Mouse (Mus musculus): ENCODE data around the gene Rwdd2a.

Rwdd2a gene

DNA sequence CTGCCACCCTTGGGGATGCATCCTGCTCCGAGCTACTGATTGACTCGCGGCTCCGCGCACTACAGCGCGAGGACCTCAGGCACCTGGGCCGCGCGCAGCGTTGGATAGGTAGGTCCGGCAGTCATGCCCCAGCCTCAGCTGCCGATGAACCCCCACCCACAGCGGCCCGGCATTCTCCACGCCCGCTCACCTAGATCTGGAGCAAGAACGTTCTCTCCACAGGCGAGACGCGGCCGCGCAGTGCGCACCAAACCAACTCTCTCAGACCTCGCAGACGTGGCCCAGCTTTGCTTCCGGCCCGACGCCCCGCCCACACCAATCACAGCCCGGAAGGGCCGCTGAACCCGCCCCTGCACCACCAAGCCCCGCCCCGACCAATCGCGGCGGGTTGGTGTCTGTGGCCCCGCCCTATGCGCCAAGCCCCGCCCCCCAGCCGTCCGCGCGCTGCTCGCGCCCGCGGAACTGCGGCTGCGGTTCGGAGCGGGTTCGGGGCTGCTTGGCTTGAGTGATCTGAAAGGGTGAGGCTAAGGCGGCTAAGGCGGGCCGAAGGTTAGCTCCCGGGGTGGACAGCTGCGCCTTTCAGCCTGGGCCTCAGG is at the start of gene Rwdd2a, which contains the start of gene Pgm3:
Gene Rwdd2a, plus strand, starts transcription at position 452 of the 596 bp plus-strand sequence.
Gene Pgm3, minus strand, starts transcription at position 303 of the 596 bp plus-strand sequence.
- in situ Hi-C loops (cut with MboI, MseI) = loop anchor here (25.0 kb wide), 1 partner anchor 834 kb away; the partner anchor contains the start of gene Ibtk

DNA sequence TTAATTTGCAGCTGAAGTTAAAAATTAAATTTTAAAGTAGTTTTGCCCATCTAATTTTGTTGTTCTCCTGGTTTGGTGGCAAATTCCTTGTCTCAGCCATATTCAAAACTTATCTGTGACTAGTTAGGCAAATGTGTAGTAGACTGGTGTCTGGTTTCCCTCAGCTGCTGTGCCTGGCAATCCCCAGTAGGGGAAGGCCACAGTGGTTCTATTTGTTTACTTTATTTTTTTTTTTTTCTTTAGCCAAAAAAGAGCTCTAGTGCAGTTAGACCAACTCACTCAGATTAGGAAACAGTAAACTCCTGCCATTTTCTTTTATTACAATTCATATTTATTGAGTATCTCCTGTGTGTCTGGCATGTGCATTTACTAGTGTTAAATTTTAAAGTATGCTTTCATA is 49.5 kb upstream of the Rwdd2a start:
- in situ Hi-C loops (cut with MboI, MseI) = no loop called here

- in situ Hi-C loops (cut with MboI, MseI) = no loop called here
These were observed 46.2 kb upstream of the Rwdd2a start for GRCm38 (mm10) chr9:86525600-86525999.

GRCm38 (mm10) chr9:86534071-86534470 is 37.7 kb upstream of the Rwdd2a start:
- in situ Hi-C loops (cut with MboI, MseI) = no loop called here

DNA sequence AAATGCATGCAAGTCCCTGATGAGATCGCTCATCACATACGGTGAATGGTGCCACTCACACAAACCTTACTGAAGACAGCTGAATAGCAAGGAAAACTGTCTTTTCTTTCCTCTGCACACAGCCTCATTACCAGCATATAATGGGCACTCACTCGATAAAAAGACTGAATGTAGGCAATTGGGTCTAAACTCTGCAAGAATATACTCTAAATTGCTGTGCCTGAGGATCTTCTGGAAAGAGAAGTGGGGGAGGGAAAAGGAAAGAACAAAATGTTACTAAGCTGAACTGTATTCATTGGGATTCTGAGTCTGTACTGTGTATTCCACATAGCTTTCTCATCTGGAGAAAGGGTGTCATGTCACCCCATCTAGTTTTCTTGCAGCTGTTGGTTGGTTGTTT is 28.3 kb upstream of the Rwdd2a start:
- in situ Hi-C loops (cut with MboI, MseI) = no loop called here

DNA sequence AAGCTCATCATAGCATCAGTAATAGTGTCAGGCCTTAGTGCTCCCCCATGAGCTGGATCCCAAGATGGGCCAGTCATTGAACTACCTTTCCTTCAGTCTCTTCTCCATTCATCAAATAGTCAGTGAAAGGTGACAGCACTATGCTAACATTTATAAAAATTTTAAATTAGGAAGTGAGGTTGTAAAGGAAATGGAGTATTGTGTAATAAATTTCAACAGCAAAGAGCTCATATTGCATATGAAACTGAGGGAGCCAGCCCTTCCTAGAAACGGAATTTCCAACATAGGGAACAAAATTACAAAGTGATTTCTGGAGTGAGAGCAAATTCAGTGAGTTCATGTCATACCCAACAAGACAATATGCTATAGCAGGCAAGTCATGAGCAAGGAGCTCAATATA is 27.2 kb upstream of the Rwdd2a start:
- in situ Hi-C loops (cut with MboI, MseI) = no loop called here

- in situ Hi-C loops (cut with MboI, MseI) = loop anchor here (25.0 kb wide), 1 partner anchor 812 kb away; the partner anchor contains the start of gene Ibtk
These were observed 22.1 kb upstream of the Rwdd2a start for GRCm38 (mm10) chr9:86549637-86550162.

- in situ Hi-C loops (cut with MboI, MseI) = loop anchor here (25.0 kb wide), 1 partner anchor 813 kb away; the partner anchor contains the start of gene Ibtk
These were observed 21.1 kb upstream of the Rwdd2a start for GRCm38 (mm10) chr9:86550717-86551116.

- in situ Hi-C loops (cut with MboI, MseI) = loop anchor here (25.0 kb wide), 1 partner anchor 817 kb away; the partner anchor contains the start of gene Ibtk
These were observed 17.9 kb upstream of the Rwdd2a start for GRCm38 (mm10) chr9:86553886-86554285.

DNA sequence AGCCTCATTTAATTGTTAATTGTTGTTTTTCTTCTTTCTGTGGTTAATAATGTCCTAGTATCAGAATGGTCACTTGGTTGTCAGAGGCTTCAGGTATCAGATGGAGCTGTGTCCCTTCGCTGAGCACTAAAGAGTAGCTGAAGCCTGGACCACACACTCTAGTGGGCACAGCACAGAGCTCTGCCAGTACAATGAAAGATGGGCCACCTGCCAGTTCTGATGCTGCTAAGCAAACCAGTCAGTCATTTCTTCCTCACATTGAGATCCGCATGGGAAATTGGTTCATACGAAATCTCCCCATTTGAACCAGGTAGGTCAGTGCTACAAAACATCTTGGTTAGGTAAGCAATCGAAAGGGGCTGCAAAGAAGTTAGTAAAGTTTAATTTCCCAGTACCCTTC is 17.1 kb upstream of the Rwdd2a start:
- in situ Hi-C loops (cut with MboI, MseI) = loop anchor here (25.0 kb wide), 1 partner anchor 817 kb away; the partner anchor contains the start of gene Ibtk

DNA sequence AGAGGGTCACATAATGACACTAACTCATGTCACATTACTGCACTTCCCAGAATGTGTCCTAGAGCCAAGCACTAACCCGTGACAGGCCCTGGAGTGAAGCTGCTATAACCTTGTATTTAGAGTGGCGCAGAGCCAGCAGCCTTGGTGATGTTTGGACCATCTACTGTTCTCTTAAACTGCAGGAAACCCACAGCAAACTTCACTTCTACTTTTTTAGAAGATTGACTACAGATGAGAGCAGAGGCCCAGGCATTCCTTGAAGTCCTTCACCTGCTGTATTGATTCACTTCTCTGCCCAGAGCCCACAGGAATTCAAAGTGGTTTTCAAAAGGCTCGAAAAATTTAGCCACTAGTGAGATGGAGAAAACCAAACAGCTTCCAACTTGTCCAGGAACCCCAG is 11.2 kb upstream of the Rwdd2a start:
- in situ Hi-C loops (cut with MboI, MseI) = loop anchor here (5.0 to 25.0 kb wide), 2 partner anchors 88 to 823 kb away; partner anchors contain the start of gene Ibtk

DNA sequence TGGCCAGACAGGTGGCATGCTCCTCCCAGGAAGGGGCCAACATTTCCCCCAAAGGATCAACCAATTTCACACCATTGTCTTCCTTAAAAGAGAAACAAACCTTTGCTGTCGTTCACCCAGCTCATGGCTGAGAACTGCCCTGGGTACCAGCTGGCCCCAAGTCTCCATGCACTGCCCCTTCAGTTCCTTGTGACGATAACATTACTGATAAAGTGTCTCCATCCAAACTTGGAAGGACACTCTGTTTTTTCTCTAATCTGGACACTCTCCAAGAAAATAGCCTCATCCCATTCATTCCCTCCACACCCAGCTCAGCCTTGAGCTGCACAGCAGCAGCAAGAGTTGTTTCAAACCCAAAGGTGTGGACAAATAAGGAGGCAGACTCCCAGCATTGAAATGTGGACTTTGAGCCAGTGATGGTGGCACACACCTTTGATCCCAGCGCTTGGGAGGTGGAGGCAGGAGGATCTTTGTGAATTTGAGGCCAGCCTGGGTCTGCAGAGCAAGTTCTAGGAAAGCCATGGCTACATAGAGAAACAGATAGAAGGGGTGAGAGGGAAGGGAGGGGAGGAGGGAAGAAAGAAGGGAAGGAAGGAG is 2.4 kb upstream of the Rwdd2a start:
- in situ Hi-C loops (cut with MboI, MseI) = loop anchor here (25.0 kb wide), 1 partner anchor 832 kb away; the partner anchor contains the start of gene Ibtk

DNA sequence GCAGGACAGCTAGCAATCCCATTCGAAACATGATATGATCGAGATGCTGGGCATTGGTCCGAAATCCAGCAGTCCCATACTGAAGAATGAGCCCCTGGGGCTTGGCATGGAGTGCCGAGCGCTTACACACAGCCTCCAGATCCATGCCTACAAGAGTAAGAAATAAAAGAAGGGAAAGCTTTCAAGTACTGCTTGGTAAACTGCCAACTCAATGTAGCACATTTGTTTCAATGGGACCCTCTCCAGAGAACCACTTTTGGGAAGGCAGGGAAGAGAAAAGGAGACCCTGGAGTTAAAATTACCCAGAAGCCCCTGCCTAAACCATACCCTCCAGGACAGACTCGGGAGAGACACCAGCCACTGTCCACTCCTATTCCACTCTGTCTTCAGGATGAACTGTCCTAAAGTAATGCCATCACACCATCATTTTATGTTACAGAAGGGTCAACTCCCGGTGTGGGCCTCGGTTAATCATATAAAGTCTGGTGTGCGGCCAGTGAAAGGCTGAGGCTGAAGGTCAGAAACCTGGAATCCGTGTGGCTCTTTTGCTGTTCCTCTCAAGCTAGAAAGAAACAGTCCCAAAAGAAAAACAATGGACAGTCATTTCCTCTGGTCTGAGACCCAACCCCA is 1.4 kb upstream of the Rwdd2a start:
- in situ Hi-C loops (cut with MboI, MseI) = loop anchor here (25.0 kb wide), 1 partner anchor 833 kb away; the partner anchor contains the start of gene Ibtk

DNA sequence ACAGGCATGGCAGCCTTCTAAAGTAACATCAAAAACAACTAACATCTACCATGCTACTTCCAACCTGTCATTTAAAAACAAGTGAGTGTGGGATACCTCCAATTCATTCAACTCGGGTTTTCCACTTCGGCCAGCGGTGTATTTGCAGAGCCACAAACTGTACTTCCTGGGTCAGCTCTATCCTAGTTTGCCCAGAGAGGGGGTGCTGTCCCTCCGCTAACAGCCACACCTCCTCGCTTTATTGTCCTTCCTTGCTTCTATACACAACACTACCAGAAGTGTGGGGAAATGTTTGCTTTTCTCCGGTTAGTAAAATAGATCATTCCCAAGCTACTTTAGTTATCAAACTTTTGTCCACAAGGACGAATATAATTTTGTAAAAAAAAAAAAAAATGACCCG is 845 bp upstream of the Rwdd2a start:
- in situ Hi-C loops (cut with MboI, MseI) = loop anchor here (25.0 kb wide), 1 partner anchor 834 kb away; the partner anchor contains the start of gene Ibtk

- in situ Hi-C loops (cut with MboI, MseI) = loop anchor here (25.0 kb wide), 1 partner anchor 835 kb away; the partner anchor contains the start of gene Ibtk
These were observed 405 bp downstream of the Rwdd2a start for GRCm38 (mm10) chr9:86572196-86572595.

GRCm38 (mm10) chr9:86572636-86573291 is 973 bp downstream of the Rwdd2a start:
- in situ Hi-C loops (cut with MboI, MseI) = loop anchor here (25.0 kb wide), 1 partner anchor 835 kb away; the partner anchor contains the start of gene Ibtk

GRCm38 (mm10) chr9:86573616-86574303 is 2.0 kb downstream of the Rwdd2a start:
- in situ Hi-C loops (cut with MboI, MseI) = loop anchor here (25.0 kb wide), 1 partner anchor 836 kb away; the partner anchor contains the start of gene Ibtk

DNA sequence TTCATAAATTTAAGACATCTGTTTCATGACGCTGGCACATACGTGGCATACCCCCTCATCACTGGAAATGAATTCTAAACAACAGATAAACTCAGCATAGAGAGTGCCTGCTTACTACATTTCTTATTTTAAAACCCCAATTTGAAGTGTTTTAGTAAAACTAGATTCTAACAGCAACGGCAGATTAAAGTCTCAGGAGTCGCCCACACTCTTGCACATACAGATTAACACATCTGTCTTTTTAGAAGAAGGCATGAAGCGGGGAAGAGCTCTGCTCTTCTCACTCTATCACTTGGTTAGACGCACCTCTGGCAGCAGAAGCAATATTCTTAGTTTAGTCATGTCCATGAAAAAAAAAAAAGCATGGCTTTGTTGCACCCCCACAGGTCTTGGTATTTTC is 3.4 kb downstream of the Rwdd2a start:
- in situ Hi-C loops (cut with MboI, MseI) = loop anchor here (25.0 kb wide), 2 partner anchors 437 to 687 kb away; partner anchors contain the start of genes Cep162, Cyb5r4 and Ripply2

GRCm38 (mm10) chr9:86579657-86580056 is 7.9 kb downstream of the Rwdd2a start:
- in situ Hi-C loops (cut with MboI, MseI) = loop anchor here (25.0 kb wide), 2 partner anchors 433 to 683 kb away; partner anchors contain the start of genes Cep162, Cyb5r4 and Ripply2

GRCm38 (mm10) chr9:86583740-86584139 is 11.9 kb downstream of the Rwdd2a start:
- in situ Hi-C loops (cut with MboI, MseI) = loop anchor here (25.0 kb wide), 2 partner anchors 429 to 679 kb away; partner anchors contain the start of genes Cep162, Cyb5r4 and Ripply2

All from regulatory T cell (primary cell).